Mouse (Mus musculus) limb, embryonic 15.5 days (tissue): ENCODE data around the gene A830031A19Rik. TPM values are rescaled to one million over a fixed set of nuclear protein-coding genes. Genes with fewer than 3 reads are reported as not detected.

ENCODE experiments used
- microRNA-seq: library from miRNA; unstranded; fragments of <30 nt; microRNA quantifications from one replicate; pipeline ENCODE4, GENCODE M21; 2016
- polyA plus RNA-seq: library from polyadenylated mRNA; unstranded; fragments of >200 nt; fragmentation: Nextera tagmentation; extraction: Ambion mirVana; gene quantifications from 2 replicates; pipeline ENCODE4 v1.2.1, GENCODE M21; 2015

A830031A19Rik gene
- polyA plus RNA-seq, 1 experiment from 2014 or later = 0.20 TPM

Small RNA genes lying within 50 kb of the gene (microRNA-seq; reads per million reads assigned to microRNA genes)
- not detected for gene Gm44381

Other genes with a start within 250 kb of the A830031A19Rik start
- 14.2 and 14.4 TPM in 2 replicates for gene Papolg, start 179.8 kb downstream of the A830031A19Rik start, polyA plus RNA-seq
- 52.1 and 60.9 TPM in 2 replicates for gene Bcl11a, start 3.0 kb upstream of the A830031A19Rik start, polyA plus RNA-seq